Mouse (Mus musculus): Measurements from ENCODE around the gene Surf4. TPM values are rescaled to one million over a fixed set of nuclear protein-coding genes. Genes with fewer than 3 reads are reported as not detected.

The Surf4 gene
- 131 and 132 TPM in 2 replicates for polyA plus RNA-seq (2012; rRNA removed)

- DNase-seq (ENCODE audit: low spot score), result peak; percentile 86
Observed at GRCm38 (mm10) chr2:26933304-26934055, at the start of gene Surf4, which contains the start of gene Stkld1. Gene Surf4 (minus strand): TSS chr2:26933928. Gene Stkld1 (plus strand): TSS chr2:26934047.

- DNase-seq (ENCODE audit: low spot score), result no peak
Observed at GRCm38 (mm10) chr2:26980361-26980760, 46.6 kb upstream of the Surf4 start.

- DNase-seq (ENCODE audit: low spot score), result no peak
Observed at GRCm38 (mm10) chr2:26973960-26974359, 40.2 kb upstream of the Surf4 start.

GRCm38 (mm10) chr2:26973116-26973515 is 39.4 kb upstream of the Surf4 start, which contains the start of gene Adamts13:
Gene Adamts13 (plus strand): TSS chr2:26973416.
- DNase-seq (ENCODE audit: low spot score), result no peak

- no peak for DNase-seq (ENCODE audit: low spot score)
Observed at GRCm38 (mm10) chr2:26967262-26967661, 33.5 kb upstream of the Surf4 start.

- no peak for DNase-seq (ENCODE audit: low spot score)
Observed at GRCm38 (mm10) chr2:26964724-26965370, 31.1 kb upstream of the Surf4 start.

- peak; percentile 93 for DNase-seq (ENCODE audit: low spot score)
Observed at GRCm38 (mm10) chr2:26963923-26964723, 30.4 kb upstream of the Surf4 start, which contains the start of gene Rexo4. Gene Rexo4 (minus strand): TSS chr2:26964386.

- DNase-seq (ENCODE audit: low spot score), result no peak
Observed at GRCm38 (mm10) chr2:26960756-26961155, 27.0 kb upstream of the Surf4 start.

- DNase-seq (ENCODE audit: low spot score), result no peak
Observed at GRCm38 (mm10) chr2:26957488-26957859, 23.7 kb upstream of the Surf4 start.

- no peak for DNase-seq (ENCODE audit: low spot score)
Observed at GRCm38 (mm10) chr2:26956811-26957487, 23.2 kb upstream of the Surf4 start.

GRCm38 (mm10) chr2:26954735-26955395 is 21.1 kb upstream of the Surf4 start:
- DNase-seq (ENCODE audit: low spot score), result no peak

- DNase-seq (ENCODE audit: low spot score), result no peak
Observed at GRCm38 (mm10) chr2:26952866-26953265, 19.1 kb upstream of the Surf4 start.

- no peak for DNase-seq (ENCODE audit: low spot score)
Observed at GRCm38 (mm10) chr2:26952193-26952592, 18.5 kb upstream of the Surf4 start.

GRCm38 (mm10) chr2:26951346-26951905 is 17.7 kb upstream of the Surf4 start:
- DNase-seq (ENCODE audit: low spot score), result no peak

- DNase-seq (ENCODE audit: low spot score), result no peak
Observed at GRCm38 (mm10) chr2:26950411-26950810, 16.7 kb upstream of the Surf4 start.

GRCm38 (mm10) chr2:26943253-26943652 is 9.5 kb upstream of the Surf4 start:
- DNase-seq (ENCODE audit: low spot score), result no peak

- DNase-seq (ENCODE audit: low spot score), result no peak
Observed at GRCm38 (mm10) chr2:26941539-26941938, 7.8 kb upstream of the Surf4 start.

- no peak for DNase-seq (ENCODE audit: low spot score)
Observed at GRCm38 (mm10) chr2:26936425-26936824, 2.7 kb upstream of the Surf4 start.

- no peak for DNase-seq (ENCODE audit: low spot score)
Observed at GRCm38 (mm10) chr2:26935286-26935685, 1.6 kb upstream of the Surf4 start.

- DNase-seq (ENCODE audit: low spot score), result no peak
Observed at GRCm38 (mm10) chr2:26932473-26933303, 1.0 kb downstream of the Surf4 start.

Data from urinary bladder, adult 2 months (tissue).